Mouse (Mus musculus): ENCODE data around the gene Tuba3b. TPM values are rescaled to one million over a fixed set of nuclear protein-coding genes. Genes with fewer than 3 reads are reported as not detected.
A peak's percentile ranks its signal among the peaks of the same experiment; 100 is the strongest.

Tuba3b gene
- polyA plus RNA-seq, 1 experiment from 2014 or later = not detected

- H3K9ac ChIP-seq (replicated peaks; ENCODE audit: low read depth, low read length) = no peak overlapping the region
- no peak for ATAC-seq (ENCODE audit: low read depth)
- H3K9me3 ChIP-seq (ENCODE audit: control insufficient read depth, low read length) = no peaks in the 10 kb centered on the region
- no peak overlapping the region for H3K4me2 ChIP-seq (ENCODE audit: low read depth, low read length)
- H3K36me3 ChIP-seq (ENCODE audit: control insufficient read depth, insufficient read depth, low read length) = no peaks in the 10 kb centered on the region
- WGBS = 79% methylated on average over 10 of the region's 10 CpGs
- no peak overlapping the region for H3K4me3 ChIP-seq (ENCODE audit: low read depth, low read length)
- H3K27me3 ChIP-seq (ENCODE audit: control insufficient read depth, insufficient read depth, low read length) = no peaks in the 10 kb centered on the region
- peaks cover 5% of the 10 kb centered on the region; the same call in 1 of the 2 replicates for H3K4me1 ChIP-seq (ENCODE audit: control insufficient read depth, insufficient read depth, low read length)
- H3K27ac ChIP-seq (ENCODE audit: low read depth, low read length) = no peak overlapping the region
These were observed 34.0 kb upstream of the Tuba3b start for GRCm38 (mm10) chr6:145581366-145582170.

- WGBS = 70% methylated on average over 21 of the region's 21 CpGs
- Histone ChIP-seq H3K36me3 (ENCODE audit: control insufficient read depth, insufficient read depth, low read length) (no peaks in the 10 kb centered on the region), H3K9ac (replicated peaks; ENCODE audit: low read depth, low read length) (0 out of 2 replicates have a peak overlapping the region, but pooled peaks have one; percentile 25), H3K4me1 (ENCODE audit: control insufficient read depth, insufficient read depth, low read length) (no peaks in the 10 kb centered on the region), H3K27me3 (ENCODE audit: control insufficient read depth, insufficient read depth, low read length) (no peaks in the 10 kb centered on the region), H3K4me3 (ENCODE audit: low read depth, low read length) (no peak overlapping the region), H3K4me2 (ENCODE audit: low read depth, low read length) (no peak overlapping the region), H3K27ac (ENCODE audit: low read depth, low read length) (peak overlapping the region; percentile 62), H3K9me3 (ENCODE audit: control insufficient read depth, low read length) (no peaks in the 10 kb centered on the region)
- no peak for ATAC-seq (ENCODE audit: low read depth)
These were observed 30.2 kb upstream of the Tuba3b start for GRCm38 (mm10) chr6:145585052-145585973.

DNA sequence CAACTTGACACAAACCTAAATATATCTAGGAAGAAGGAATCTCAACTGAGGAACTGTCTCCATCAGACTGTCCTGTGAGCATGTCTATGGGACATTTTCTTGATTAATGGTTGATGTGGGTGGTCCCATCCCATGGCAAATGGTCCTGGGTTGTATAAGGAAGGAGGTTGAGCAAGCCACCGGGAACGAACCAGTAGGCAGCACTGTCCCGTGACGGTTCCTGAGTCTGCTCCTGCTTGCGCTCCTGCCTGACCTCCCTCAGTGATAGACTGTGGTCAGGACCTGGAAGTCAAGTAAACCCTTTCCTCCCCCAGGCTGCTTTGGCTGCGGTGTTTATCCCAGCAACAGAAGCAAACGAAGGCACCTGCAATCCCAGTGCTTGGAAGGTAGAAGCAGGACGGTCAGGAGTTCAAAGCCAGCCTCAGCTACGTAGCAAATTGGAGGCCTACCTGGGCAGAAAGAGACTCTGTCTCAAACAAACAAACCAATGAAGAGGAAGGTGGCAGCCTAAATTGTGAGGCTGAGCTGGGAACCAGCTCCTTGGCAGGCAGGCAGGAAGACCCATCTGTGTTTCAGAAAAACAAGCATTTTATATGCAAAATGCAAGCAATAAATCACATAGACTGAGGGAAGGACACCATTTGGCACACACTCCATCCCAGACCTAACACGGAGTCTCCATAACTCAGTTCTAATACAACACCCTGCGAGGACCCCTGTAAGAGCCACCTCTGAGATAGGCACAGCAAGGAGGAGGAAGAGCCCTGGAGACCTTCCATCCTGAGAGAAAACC lies 24.9 kb upstream of the Tuba3b start:
- Histone ChIP-seq H3K4me2 (ENCODE audit: low read depth, low read length) (no peak overlapping the region), H3K27me3 (ENCODE audit: control insufficient read depth, insufficient read depth, low read length) (no peaks in the 10 kb centered on the region), H3K27ac (ENCODE audit: low read depth, low read length) (no peak overlapping the region), H3K36me3 (ENCODE audit: control insufficient read depth, insufficient read depth, low read length) (no peaks in the 10 kb centered on the region), H3K4me1 (ENCODE audit: control insufficient read depth, insufficient read depth, low read length) (0 out of 2 replicates have a peak, but pooled peaks cover 4% of the 10 kb centered on the region), H3K4me3 (ENCODE audit: low read depth, low read length) (no peak overlapping the region), H3K9me3 (ENCODE audit: control insufficient read depth, low read length) (no peaks in the 10 kb centered on the region), H3K9ac (replicated peaks; ENCODE audit: low read depth, low read length) (no peak overlapping the region)
- no peak for ATAC-seq (ENCODE audit: low read depth)
- 64% methylated on average over 11 of the region's 11 CpGs for WGBS

DNA sequence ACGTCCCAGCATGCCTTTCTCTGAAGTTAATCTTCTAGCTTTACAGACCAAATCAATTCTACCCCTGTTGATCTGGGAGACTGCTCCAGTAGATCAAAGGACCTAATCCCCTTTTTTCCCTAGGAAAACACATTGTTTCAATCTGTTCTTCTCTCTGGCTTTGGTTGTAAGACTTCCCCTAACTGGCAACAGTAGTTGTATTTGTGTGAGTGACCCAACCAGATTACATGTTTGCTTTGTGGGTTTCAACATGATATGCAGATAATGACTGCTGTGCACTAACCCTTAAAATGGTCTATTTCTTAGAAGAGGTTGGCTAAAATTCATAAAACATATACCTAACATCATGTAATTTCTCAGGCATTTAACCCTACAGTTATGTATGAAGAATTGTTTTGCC lies 24.0 kb upstream of the Tuba3b start:
- 88% methylated on average over 1 of the region's 1 CpGs for WGBS
- ATAC-seq (ENCODE audit: low read depth) = no peak
- 0 out of 2 replicates have a peak, but pooled peaks cover 4% of the 10 kb centered on the region for H3K4me1 ChIP-seq (ENCODE audit: control insufficient read depth, insufficient read depth, low read length)
- no peaks in the 10 kb centered on the region for H3K9me3 ChIP-seq (ENCODE audit: control insufficient read depth, low read length)
- no peak overlapping the region for H3K4me2 ChIP-seq (ENCODE audit: low read depth, low read length)
- H3K36me3 ChIP-seq (ENCODE audit: control insufficient read depth, insufficient read depth, low read length) = no peaks in the 10 kb centered on the region
- H3K27me3 ChIP-seq (ENCODE audit: control insufficient read depth, insufficient read depth, low read length) = no peaks in the 10 kb centered on the region
- no peak overlapping the region for H3K9ac ChIP-seq (replicated peaks; ENCODE audit: low read depth, low read length)
- H3K4me3 ChIP-seq (ENCODE audit: low read depth, low read length) = no peak overlapping the region
- H3K27ac ChIP-seq (ENCODE audit: low read depth, low read length) = no peak overlapping the region

- Histone ChIP-seq H3K4me2 (ENCODE audit: low read depth, low read length) (no peak overlapping the region), H3K4me1 (ENCODE audit: control insufficient read depth, insufficient read depth, low read length) (0 out of 2 replicates have a peak, but pooled peaks cover 4% of the 10 kb centered on the region), H3K27me3 (ENCODE audit: control insufficient read depth, insufficient read depth, low read length) (no peaks in the 10 kb centered on the region), H3K4me3 (ENCODE audit: low read depth, low read length) (no peak overlapping the region), H3K9ac (replicated peaks; ENCODE audit: low read depth, low read length) (no peak overlapping the region), H3K27ac (ENCODE audit: low read depth, low read length) (no peak overlapping the region), H3K9me3 (ENCODE audit: control insufficient read depth, low read length) (no peaks in the 10 kb centered on the region), H3K36me3 (ENCODE audit: control insufficient read depth, insufficient read depth, low read length) (no peaks in the 10 kb centered on the region)
- ATAC-seq (ENCODE audit: low read depth) = no peak
- WGBS = 70% methylated on average over 6 of the region's 6 CpGs
These were observed 23.5 kb upstream of the Tuba3b start for GRCm38 (mm10) chr6:145592036-145592435.

DNA sequence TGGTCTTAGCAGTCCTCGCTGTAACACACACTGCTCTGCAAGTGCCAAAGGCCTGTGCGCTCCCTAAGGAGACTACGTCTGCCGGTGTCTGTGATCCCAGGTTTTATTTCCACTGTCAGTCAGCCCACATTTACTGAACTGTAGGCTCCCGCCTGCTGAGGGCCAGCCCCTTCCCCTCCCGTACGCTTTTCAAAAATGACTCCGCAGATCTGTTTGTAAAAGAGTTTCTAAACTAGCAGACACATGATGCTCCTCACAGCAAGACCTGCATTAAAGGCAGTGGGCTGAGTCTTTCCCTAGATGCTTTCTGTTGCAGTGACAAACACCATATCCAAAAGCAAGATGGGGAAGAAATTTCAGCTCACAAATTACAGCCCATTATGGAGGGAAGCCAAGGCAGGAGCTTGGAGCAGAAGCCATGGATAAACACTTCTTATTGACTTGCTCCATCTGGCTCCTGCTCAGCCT lies 23.0 kb upstream of the Tuba3b start:
- H3K27ac ChIP-seq (ENCODE audit: low read depth, low read length) = no peak overlapping the region

DNA sequence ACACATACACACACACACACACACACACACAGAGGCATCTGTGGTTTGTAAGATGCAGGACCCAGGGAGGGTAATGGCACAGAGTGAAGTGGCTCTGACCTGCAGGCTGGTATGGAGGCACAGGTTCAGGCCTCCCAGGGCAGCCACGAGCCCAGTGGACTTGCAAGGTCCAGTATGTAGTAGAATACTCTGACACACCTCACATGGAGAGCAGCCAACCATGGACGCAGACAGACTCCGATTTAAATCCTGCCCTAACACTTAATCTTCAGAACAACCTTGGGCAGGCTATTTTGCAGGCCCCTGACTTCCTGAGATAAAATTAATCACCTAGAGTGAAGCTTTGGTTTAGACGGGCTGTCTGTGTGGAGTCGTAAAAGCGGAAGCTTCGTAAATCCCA lies 21.6 kb upstream of the Tuba3b start:
- Histone ChIP-seq H3K9me3 (ENCODE audit: control insufficient read depth, low read length) (no peaks in the 10 kb centered on the region), H3K27me3 (ENCODE audit: control insufficient read depth, insufficient read depth, low read length) (no peaks in the 10 kb centered on the region)
- 51% methylated on average over 7 of the region's 7 CpGs for WGBS

More for the DNA sequence above, 23.0 kb upstream of the Tuba3b start:
- Histone ChIP-seq H3K9me3 (ENCODE audit: control insufficient read depth, low read length) (no peaks in the 10 kb centered on the region), H3K4me3 (ENCODE audit: low read depth, low read length) (no peak overlapping the region), H3K36me3 (ENCODE audit: control insufficient read depth, insufficient read depth, low read length) (no peaks in the 10 kb centered on the region), H3K27me3 (ENCODE audit: control insufficient read depth, insufficient read depth, low read length) (no peaks in the 10 kb centered on the region), H3K4me1 (ENCODE audit: control insufficient read depth, insufficient read depth, low read length) (0 out of 2 replicates have a peak, but pooled peaks cover 4% of the 10 kb centered on the region), H3K4me2 (ENCODE audit: low read depth, low read length) (no peak overlapping the region), H3K9ac (replicated peaks; ENCODE audit: low read depth, low read length) (no peak overlapping the region)
- peak; percentile 34; the same call in 1 of the 2 replicates for ATAC-seq (ENCODE audit: low read depth)
- 34% methylated on average over 8 of the region's 8 CpGs for WGBS

GRCm38 (mm10) chr6:145595905-145596304 lies 19.7 kb upstream of the Tuba3b start:
- no peak overlapping the region for H3K27ac ChIP-seq (ENCODE audit: low read depth, low read length)
- no peaks in the 10 kb centered on the region for H3K9me3 ChIP-seq (ENCODE audit: control insufficient read depth, low read length)
- no peak for ATAC-seq (ENCODE audit: low read depth)
- H3K4me2 ChIP-seq (ENCODE audit: low read depth, low read length) = no peak overlapping the region
- no peaks in the 10 kb centered on the region for H3K27me3 ChIP-seq (ENCODE audit: control insufficient read depth, insufficient read depth, low read length)
- H3K36me3 ChIP-seq (ENCODE audit: control insufficient read depth, insufficient read depth, low read length) = no peaks in the 10 kb centered on the region
- 0 out of 2 replicates have a peak, but pooled peaks cover 4% of the 10 kb centered on the region for H3K4me1 ChIP-seq (ENCODE audit: control insufficient read depth, insufficient read depth, low read length)
- 88% methylated on average over 4 of the region's 4 CpGs for WGBS
- H3K4me3 ChIP-seq (ENCODE audit: low read depth, low read length) = no peak overlapping the region
- H3K9ac ChIP-seq (replicated peaks; ENCODE audit: low read depth, low read length) = no peak overlapping the region

More for the DNA sequence above, 21.6 kb upstream of the Tuba3b start:
- no peak overlapping the region for H3K27ac ChIP-seq (ENCODE audit: low read depth, low read length)
- H3K36me3 ChIP-seq (ENCODE audit: control insufficient read depth, insufficient read depth, low read length) = no peaks in the 10 kb centered on the region
- H3K4me3 ChIP-seq (ENCODE audit: low read depth, low read length) = no peak overlapping the region
- ATAC-seq (ENCODE audit: low read depth) = no peak
- no peak overlapping the region for H3K4me2 ChIP-seq (ENCODE audit: low read depth, low read length)
- 0 out of 2 replicates have a peak, but pooled peaks cover 4% of the 10 kb centered on the region for H3K4me1 ChIP-seq (ENCODE audit: control insufficient read depth, insufficient read depth, low read length)
- H3K9ac ChIP-seq (replicated peaks; ENCODE audit: low read depth, low read length) = no peak overlapping the region
